Mouse (Mus musculus) embryonic fibroblast, embryonic 13.5 days (primary cell): ENCODE results near the gene Krt6a.

Experiments used
- CTCF ChIP-seq: IDR thresholded peaks from 2 replicates; pipeline ENCODE4 v1.5.1; 2011; ENCODE audit warnings: mild to moderate bottlenecking, control low read depth, low read length, moderate library complexity, borderline replicate concordance; ENCODE audit not compliant: insufficient read depth
- POLR2A ChIP-seq: IDR thresholded peaks from 2 replicates; pipeline ENCODE4 v1.6.1; 2011; ENCODE audit warnings: low read depth, mild to moderate bottlenecking, control low read depth, low read length, moderate library complexity

DNA sequence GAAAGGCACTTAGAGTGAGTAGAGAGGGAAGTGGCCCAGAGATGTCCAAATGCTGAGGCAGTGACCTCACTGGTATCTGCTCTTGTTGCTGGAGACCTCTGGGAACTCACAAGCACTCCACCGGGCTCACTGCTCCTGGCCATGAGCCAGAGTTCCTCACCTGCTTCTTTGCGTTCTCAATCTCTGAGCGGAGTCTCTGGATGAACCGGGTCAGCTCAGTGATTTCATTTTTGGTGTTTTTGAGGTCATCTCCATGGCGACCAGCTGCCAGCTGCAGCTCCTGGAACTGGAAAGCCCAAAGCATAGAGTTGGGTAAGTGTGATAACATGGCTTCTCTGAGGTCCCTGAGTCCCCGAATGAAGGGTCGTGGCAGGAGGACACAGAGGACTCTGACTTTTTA is 43.7 kb upstream of the Krt6a start:
- TF ChIP-seq CTCF (no peak), POLR2A (no peak)
